Mouse (Mus musculus): Measurements from ENCODE around the gene Cntn4. TPM values are rescaled to one million over a fixed set of nuclear protein-coding genes. Genes with fewer than 3 reads are reported as not detected.

The Cntn4 gene
- polyA plus RNA-seq, 1 experiment from 2014 or later = 0.13 TPM

- no peak overlapping the region for H3K9ac ChIP-seq
- WGBS (ENCODE audit: insufficient replicate concordance) = 67% methylated on average over 8 of the region's 8 CpGs
- no peak overlapping the region for H3K4me3 ChIP-seq (replicated peaks)
- no peaks in the 10 kb centered on the region for H3K36me3 ChIP-seq
- no peak overlapping the region for H3K27ac ChIP-seq
- H3K27me3 ChIP-seq = no peaks in the 10 kb centered on the region
- no peaks in the 10 kb centered on the region for H3K9me3 ChIP-seq (replicated peaks)
- H3K4me1 ChIP-seq (replicated peaks) = no peaks in the 10 kb centered on the region
- no peak for ATAC-seq (ENCODE audit: low read depth)
- DNase-seq = no peak
- no peak overlapping the region for H3K4me2 ChIP-seq
Observed at GRCm38 (mm10) chr6:106675581-106675980, 998.1 kb downstream of the Cntn4 start.

DNA sequence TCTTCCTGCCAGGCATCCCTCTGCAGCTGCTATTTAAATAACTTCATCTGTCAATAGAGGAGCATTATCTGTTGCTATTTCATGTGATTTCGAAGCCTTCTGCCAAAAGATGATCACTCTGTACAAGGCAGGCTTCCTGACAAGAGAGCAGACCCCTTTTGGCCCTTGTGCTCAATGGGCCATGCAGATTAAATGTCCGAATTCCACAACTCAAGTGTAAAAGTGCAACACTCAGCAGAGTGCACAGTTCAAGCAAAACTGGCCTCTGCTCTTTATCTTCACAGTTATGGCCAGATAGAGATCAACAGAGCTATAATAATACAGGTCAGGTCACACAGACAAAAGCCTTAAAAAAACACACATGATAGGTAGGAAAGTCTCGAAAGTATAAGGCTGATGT is 1024.5 kb downstream of the Cntn4 start:
- H3K9ac ChIP-seq = no peak overlapping the region
- 35% methylated on average over 3 of the region's 3 CpGs for WGBS (ENCODE audit: insufficient replicate concordance)
- no peaks in the 10 kb centered on the region for H3K9me3 ChIP-seq (replicated peaks)
- no peak for ATAC-seq (ENCODE audit: low read depth)
- no peaks in the 10 kb centered on the region for H3K4me1 ChIP-seq (replicated peaks)
- H3K27ac ChIP-seq = no peak overlapping the region
- H3K27me3 ChIP-seq = no peaks in the 10 kb centered on the region
- no peak overlapping the region for H3K4me3 ChIP-seq (replicated peaks)
- no peaks in the 10 kb centered on the region for H3K36me3 ChIP-seq
- DNase-seq = no peak
- no peak overlapping the region for H3K4me2 ChIP-seq

GRCm38 (mm10) chr6:106705506-106706035 is 1028.1 kb downstream of the Cntn4 start:
- Histone ChIP-seq H3K36me3 (no peaks in the 10 kb centered on the region), H3K9ac (no peak overlapping the region), H3K4me1 (replicated peaks) (no peaks in the 10 kb centered on the region), H3K4me3 (replicated peaks) (no peak overlapping the region), H3K9me3 (replicated peaks) (no peaks in the 10 kb centered on the region), H3K27ac (no peak overlapping the region), H3K4me2 (no peak overlapping the region), H3K27me3 (no peaks in the 10 kb centered on the region)
- ATAC-seq (ENCODE audit: low read depth) (no peak), DNase-seq (no peak)
- 20% methylated on average over 3 of the region's 3 CpGs for WGBS (ENCODE audit: insufficient replicate concordance)

DNA sequence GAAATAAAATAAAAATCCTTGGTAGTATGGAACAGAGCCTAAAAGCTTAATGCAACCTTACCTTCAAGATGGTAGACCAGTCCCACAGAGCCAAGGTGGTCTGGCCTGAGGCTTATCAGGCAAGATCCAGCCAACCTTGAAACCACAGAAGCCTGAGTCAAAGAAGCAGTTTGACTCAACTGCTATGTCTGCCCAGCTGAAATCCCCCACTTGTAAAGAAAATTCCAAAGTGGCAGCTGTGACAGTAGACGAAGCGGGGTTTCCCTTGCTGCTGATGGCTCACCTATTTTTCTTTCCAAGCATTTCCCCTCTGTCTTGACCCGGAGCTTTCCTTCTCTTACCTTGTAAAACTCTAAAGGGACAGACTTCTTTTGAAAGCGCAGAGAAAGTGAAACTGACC is 1048.2 kb downstream of the Cntn4 start:
- WGBS (ENCODE audit: insufficient replicate concordance) = 40% methylated on average over 4 of the region's 4 CpGs
- Histone ChIP-seq H3K4me1 (replicated peaks) (no peaks in the 10 kb centered on the region), H3K4me3 (replicated peaks) (0 out of 2 replicates have a peak overlapping the region, but pooled peaks have one; percentile 14), H3K4me2 (peak overlapping the region; percentile 19; the same call in 1 of the 2 replicates), H3K9ac (no peak overlapping the region), H3K27me3 (no peaks in the 10 kb centered on the region), H3K36me3 (no peaks in the 10 kb centered on the region), H3K9me3 (replicated peaks) (no peaks in the 10 kb centered on the region), H3K27ac (no peak overlapping the region)
- ATAC-seq (ENCODE audit: low read depth) (no peak), DNase-seq (no peak)

DNA sequence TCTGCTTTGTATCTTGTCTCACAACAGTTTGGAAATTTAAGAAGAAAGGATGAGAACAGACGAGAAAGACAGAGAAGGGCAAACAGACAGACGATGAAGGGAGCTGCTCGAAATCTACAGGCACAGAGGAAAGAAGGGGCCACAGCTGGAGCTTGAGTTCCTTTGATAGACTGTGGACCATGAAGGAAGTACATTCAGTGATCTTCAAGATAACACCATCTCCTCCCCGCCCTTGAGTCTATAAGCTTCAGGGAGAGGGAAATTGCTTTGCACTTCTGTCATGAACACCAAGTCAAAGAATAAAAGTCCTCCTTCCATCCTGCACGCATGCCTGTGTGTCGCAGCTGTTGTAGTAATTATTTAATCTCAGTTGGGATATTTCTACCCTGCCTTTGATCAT is 1048.6 kb downstream of the Cntn4 start:
- DNase-seq (no peak), ATAC-seq (ENCODE audit: low read depth) (no peak)
- peak overlapping the region; percentile 19; the same call in 1 of the 2 replicates for H3K4me2 ChIP-seq
- no peaks in the 10 kb centered on the region for H3K27me3 ChIP-seq
- H3K9me3 ChIP-seq (replicated peaks) = no peaks in the 10 kb centered on the region
- H3K36me3 ChIP-seq = no peaks in the 10 kb centered on the region
- 22% methylated on average over 6 of the region's 6 CpGs for WGBS (ENCODE audit: insufficient replicate concordance)
- H3K4me1 ChIP-seq (replicated peaks) = no peaks in the 10 kb centered on the region
- no peak overlapping the region for H3K27ac ChIP-seq
- H3K9ac ChIP-seq = no peak overlapping the region
- no peak overlapping the region for H3K4me3 ChIP-seq (replicated peaks)

DNA sequence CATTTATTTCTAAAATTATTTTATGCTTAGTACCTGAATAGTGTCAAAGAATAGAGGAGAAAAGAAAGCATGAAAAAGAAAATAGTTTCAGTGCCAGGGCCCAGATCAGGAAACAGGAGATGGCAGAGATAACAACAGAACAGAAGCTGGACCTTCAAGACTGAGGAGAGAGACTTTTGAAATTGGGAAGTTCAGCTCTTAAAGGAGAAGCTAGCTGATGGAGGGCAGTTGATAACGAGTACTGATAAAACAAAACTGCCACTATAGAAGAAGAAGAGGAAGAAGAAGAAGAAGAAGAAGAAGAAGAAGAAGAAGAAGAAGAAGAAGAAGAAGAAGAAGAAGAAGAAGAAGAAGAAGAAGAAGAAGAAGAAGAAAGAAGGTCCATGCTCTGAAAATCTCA is 1050.2 kb downstream of the Cntn4 start:
- no peak overlapping the region for H3K4me2 ChIP-seq
- ATAC-seq (ENCODE audit: low read depth) = no peak
- H3K36me3 ChIP-seq = no peaks in the 10 kb centered on the region
- no peak for DNase-seq
- no peaks in the 10 kb centered on the region for H3K27me3 ChIP-seq
- no peaks in the 10 kb centered on the region for H3K9me3 ChIP-seq (replicated peaks)
- H3K27ac ChIP-seq = no peak overlapping the region
- H3K4me1 ChIP-seq (replicated peaks) = no peaks in the 10 kb centered on the region
- no peak overlapping the region for H3K4me3 ChIP-seq (replicated peaks)
- no peak overlapping the region for H3K9ac ChIP-seq
- 4% methylated on average over 1 of the region's 1 CpGs for WGBS (ENCODE audit: insufficient replicate concordance)

GRCm38 (mm10) chr6:106729682-106730314 is 1052.3 kb downstream of the Cntn4 start:
- Histone ChIP-seq H3K27ac (no peak overlapping the region), H3K4me1 (replicated peaks) (no peaks in the 10 kb centered on the region), H3K4me3 (replicated peaks) (no peak overlapping the region), H3K27me3 (no peaks in the 10 kb centered on the region), H3K4me2 (no peak overlapping the region), H3K9me3 (replicated peaks) (no peaks in the 10 kb centered on the region), H3K36me3 (no peaks in the 10 kb centered on the region), H3K9ac (no peak overlapping the region)
- ATAC-seq (ENCODE audit: low read depth) (no peak), DNase-seq (no peak)
- WGBS (ENCODE audit: insufficient replicate concordance) = 60% methylated on average over 4 of the region's 4 CpGs

DNA sequence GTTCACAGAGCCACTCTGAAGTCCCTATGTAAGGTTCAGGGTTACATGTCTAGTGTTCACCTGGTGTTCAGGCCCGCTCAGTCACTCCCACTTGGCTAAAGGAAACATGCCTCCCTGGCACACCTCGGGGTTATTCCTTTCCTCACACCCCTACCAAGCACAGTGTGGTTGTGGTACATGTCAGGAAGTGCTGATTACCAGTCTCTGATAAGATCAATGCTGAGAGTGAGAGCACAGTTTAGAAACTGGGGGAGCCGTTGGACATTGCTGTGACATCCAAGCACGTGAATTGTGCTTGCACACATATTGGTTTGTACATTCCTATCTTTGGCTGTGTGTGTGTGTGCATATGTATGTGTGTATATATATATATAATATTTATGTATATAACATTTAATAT is 1055.1 kb downstream of the Cntn4 start:
- DNase-seq (no peak), ATAC-seq (ENCODE audit: low read depth) (no peak)
- Histone ChIP-seq H3K4me3 (replicated peaks) (no peak overlapping the region), H3K9ac (no peak overlapping the region), H3K27me3 (no peaks in the 10 kb centered on the region), H3K4me2 (no peak overlapping the region), H3K27ac (no peak overlapping the region), H3K4me1 (replicated peaks) (no peaks in the 10 kb centered on the region), H3K9me3 (replicated peaks) (no peaks in the 10 kb centered on the region), H3K36me3 (no peaks in the 10 kb centered on the region)
- WGBS (ENCODE audit: insufficient replicate concordance) = 32% methylated on average over 4 of the region's 4 CpGs

DNA sequence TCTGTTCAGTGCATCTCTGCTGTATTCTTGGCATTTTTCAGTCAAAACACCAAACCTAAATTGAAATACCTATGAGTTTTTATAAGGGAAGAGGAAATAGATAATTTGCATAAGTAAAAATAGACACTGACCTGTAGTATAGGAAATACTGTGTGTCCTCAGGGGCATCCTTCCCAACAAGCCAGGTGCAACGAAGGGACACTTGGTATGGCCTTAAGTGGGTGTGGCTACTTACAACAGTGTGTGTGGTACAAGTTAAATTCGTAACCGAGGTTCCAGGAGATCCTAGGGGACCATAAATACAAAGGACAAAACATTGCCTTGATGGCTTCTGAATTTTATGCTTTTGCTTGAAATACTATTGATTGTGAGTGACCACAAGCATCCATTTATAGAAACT is 1060.8 kb downstream of the Cntn4 start:
- DNase-seq (no peak), ATAC-seq (ENCODE audit: low read depth) (no peak)
- no peak overlapping the region for H3K9ac ChIP-seq
- no peaks in the 10 kb centered on the region for H3K4me1 ChIP-seq (replicated peaks)
- no peaks in the 10 kb centered on the region for H3K36me3 ChIP-seq
- 48% methylated on average over 3 of the region's 3 CpGs for WGBS (ENCODE audit: insufficient replicate concordance)
- no peak overlapping the region for H3K27ac ChIP-seq
- no peaks in the 10 kb centered on the region for H3K27me3 ChIP-seq
- no peaks in the 10 kb centered on the region for H3K9me3 ChIP-seq (replicated peaks)
- no peak overlapping the region for H3K4me3 ChIP-seq (replicated peaks)
- H3K4me2 ChIP-seq = no peak overlapping the region

GRCm38 (mm10) chr6:106740244-106740825 is 1062.9 kb downstream of the Cntn4 start:
- H3K36me3 ChIP-seq = no peaks in the 10 kb centered on the region
- no peaks in the 10 kb centered on the region for H3K27me3 ChIP-seq
- no peaks in the 10 kb centered on the region for H3K4me1 ChIP-seq (replicated peaks)
- no peak overlapping the region for H3K4me3 ChIP-seq (replicated peaks)
- DNase-seq = no peak
- ATAC-seq (ENCODE audit: low read depth) = no peak
- 65% methylated on average over 1 of the region's 1 CpGs for WGBS (ENCODE audit: insufficient replicate concordance)
- no peak overlapping the region for H3K27ac ChIP-seq
- H3K9me3 ChIP-seq (replicated peaks) = no peaks in the 10 kb centered on the region
- no peak overlapping the region for H3K4me2 ChIP-seq
- no peak overlapping the region for H3K9ac ChIP-seq

GRCm38 (mm10) chr6:106743556-106744233 is 1066.2 kb downstream of the Cntn4 start:
- no peaks in the 10 kb centered on the region for H3K4me1 ChIP-seq (replicated peaks)
- no peak for DNase-seq
- ATAC-seq (ENCODE audit: low read depth) = no peak
- H3K4me2 ChIP-seq = no peak overlapping the region
- H3K9me3 ChIP-seq (replicated peaks) = no peaks in the 10 kb centered on the region
- no peak overlapping the region for H3K27ac ChIP-seq
- H3K27me3 ChIP-seq = no peaks in the 10 kb centered on the region
- no peak overlapping the region for H3K4me3 ChIP-seq (replicated peaks)
- H3K9ac ChIP-seq = no peak overlapping the region
- 58% methylated on average over 7 of the region's 7 CpGs for WGBS (ENCODE audit: insufficient replicate concordance)
- H3K36me3 ChIP-seq = no peaks in the 10 kb centered on the region

Measured in liver, embryonic 13.5 days (tissue).